Mouse (Mus musculus) olfactory bulb, adult 2 months (tissue): ENCODE data around the gene Gosr1. TPM values are rescaled to one million over a fixed set of nuclear protein-coding genes. Genes with fewer than 3 reads are reported as not detected.

ENCODE experiments used
- H3K27ac ChIP-seq: fragments of 200-500 bp; 2 replicates; pipeline ENCODE4 v1.5.1; 2012; ENCODE audit warnings: low read depth, low read length; ENCODE audit not compliant: insufficient read depth
- H3K4me1 ChIP-seq: fragments of 200-500 bp; 2 replicates; pipeline ENCODE4 v1.6.1; 2012; ENCODE audit warnings: low read length; ENCODE audit not compliant: control insufficient read depth, insufficient read depth
- H3K4me3 ChIP-seq: fragments of 200-500 bp; 2 replicates; pipeline ENCODE4 v1.5.1; 2012; ENCODE audit warnings: mild to moderate bottlenecking, low read depth, low read length, moderate library complexity; ENCODE audit not compliant: insufficient read depth
- CTCF ChIP-seq: fragments of 200-500 bp; IDR thresholded peaks from 2 replicates; pipeline ENCODE4 v1.5.1; 2012; ENCODE audit warnings: low read depth, mild to moderate bottlenecking, low read length, moderate library complexity; ENCODE audit not compliant: insufficient read depth
- POLR2A ChIP-seq: fragments of 200-500 bp; IDR thresholded peaks from 2 replicates; pipeline ENCODE4 v1.6.1; 2012; ENCODE audit warnings: mild to moderate bottlenecking, low read depth, low read length, moderate library complexity; ENCODE audit not compliant: insufficient read depth
- WGBS: fragments of 180-500 bp; shearing (Covaris S2); methylation state at CpG from one replicate; pipeline ENCODE4 v1.1.7; 2018; 5-methylcytosine and 5-hydroxymethylcytosine counted together
- polyA plus RNA-seq: library from polyadenylated mRNA; stranded (reverse); fragments of >200 nt; gene quantifications from 2 replicates; pipeline ENCODE4 v1.2.4, GENCODE M21; 2012; ENCODE audit warnings: low replicate concordance; ENCODE audit not compliant: missing spikeins, insufficient read depth, insufficient read length

Gosr1 gene
- polyA plus RNA-seq, 1 experiment: not detected

DNA sequence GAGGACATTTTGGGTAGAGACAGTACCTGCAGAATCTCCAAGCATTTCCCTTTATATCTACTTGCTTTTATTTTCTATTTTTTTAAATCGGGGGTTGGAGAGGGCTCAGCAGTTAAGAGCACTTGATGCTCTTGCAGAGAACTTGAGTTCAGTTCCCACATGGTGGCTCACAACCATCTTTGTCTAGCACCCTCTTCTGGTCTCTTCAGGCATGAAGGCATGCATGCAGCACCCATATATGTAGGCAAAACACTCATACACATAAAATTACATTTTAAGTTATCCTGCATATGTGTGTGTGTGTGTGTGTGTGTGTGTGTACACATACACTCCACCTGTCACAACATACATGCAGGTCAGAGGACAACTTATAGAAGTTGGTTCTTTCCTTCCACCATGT lies 17.5 kb downstream of the Gosr1 start:
- H3K4me1 ChIP-seq: no peaks in the 10 kb centered on the region
- no peak for TF ChIP-seq POLR2A
- no peak for TF ChIP-seq CTCF
- no peak overlapping the region for H3K4me3 ChIP-seq
- WGBS: 100% methylated on average over 1 of the region's 1 CpGs
- H3K27ac ChIP-seq: no peak overlapping the region

DNA sequence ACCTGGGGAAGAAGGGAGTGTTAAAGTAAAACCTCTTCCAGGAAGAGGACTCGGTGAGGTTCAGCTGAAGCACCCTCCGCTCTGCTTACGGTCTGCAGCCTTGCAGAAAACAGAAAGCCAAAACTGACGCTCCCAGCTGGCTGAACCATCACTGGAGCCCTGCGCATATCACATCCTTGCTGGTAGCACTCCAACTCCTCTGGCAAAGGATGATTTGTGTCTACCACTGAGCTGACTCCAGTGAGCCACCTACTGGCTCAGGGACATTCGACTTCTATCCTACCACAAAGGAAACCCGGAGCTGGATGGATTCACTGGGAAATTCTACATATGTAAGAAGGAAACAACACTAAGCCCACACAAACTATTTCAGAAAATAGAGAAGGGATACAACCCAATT lies 18.8 kb downstream of the Gosr1 start:
- Histone ChIP-seq H3K4me3 (no peak overlapping the region), H3K4me1 (no peaks in the 10 kb centered on the region), H3K27ac (no peak overlapping the region)
- no peak for TF ChIP-seq CTCF
- 32% methylated on average over 7 of the region's 7 CpGs for WGBS

DNA sequence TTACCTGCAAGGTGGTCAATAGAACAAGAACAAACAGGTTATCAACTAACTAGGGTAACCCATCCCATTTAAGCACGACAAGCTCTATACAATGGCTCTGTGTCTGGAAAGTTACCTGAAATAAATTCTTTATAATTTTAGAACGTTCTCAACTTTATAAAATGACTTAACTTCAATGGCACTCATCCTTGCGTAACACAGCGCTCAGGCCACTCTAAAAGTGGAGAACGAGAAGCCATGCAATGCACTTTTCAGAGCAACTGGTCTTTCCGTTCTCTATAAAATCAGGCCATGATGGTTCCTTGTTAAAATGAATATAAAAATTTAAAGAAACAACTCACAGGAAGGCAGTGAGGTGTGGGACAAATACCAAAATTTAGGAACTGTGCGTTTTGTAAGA lies 20.9 kb downstream of the Gosr1 start:
- no peaks in the 10 kb centered on the region for H3K4me1 ChIP-seq
- WGBS: 95% methylated on average over 7 of the region's 7 CpGs
- H3K4me3 ChIP-seq: no peak overlapping the region
- no peak for TF ChIP-seq CTCF
- TF ChIP-seq POLR2A: no peak
- H3K27ac ChIP-seq: no peak overlapping the region

DNA sequence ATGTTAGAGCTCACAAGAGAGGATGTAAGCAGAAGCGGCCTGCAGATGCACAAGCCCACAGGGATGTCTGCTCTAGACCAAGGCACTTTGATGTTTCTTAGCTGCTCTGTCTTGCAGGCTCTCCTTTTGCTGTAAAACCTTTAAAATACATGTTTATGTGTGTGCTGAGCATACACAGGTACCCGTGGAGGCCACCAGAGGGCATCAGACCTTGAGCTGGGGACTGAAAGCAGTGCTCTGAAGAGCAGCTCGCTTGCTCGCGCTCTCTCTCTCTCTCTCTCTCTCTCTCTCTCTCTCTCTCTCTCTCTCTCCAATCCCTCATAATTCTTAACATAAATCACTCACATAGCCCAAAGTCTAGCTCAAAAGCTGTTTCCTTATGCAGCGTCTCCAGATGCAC lies 24.3 kb downstream of the Gosr1 start:
- H3K27ac ChIP-seq: no peak overlapping the region
- H3K4me1 ChIP-seq: peaks cover 5% of the 10 kb centered on the region; the same call in 1 of the 2 replicates
- no peak overlapping the region for H3K4me3 ChIP-seq
- TF ChIP-seq CTCF (no peak), POLR2A (no peak)
- WGBS: 73% methylated on average over 6 of the region's 6 CpGs

DNA sequence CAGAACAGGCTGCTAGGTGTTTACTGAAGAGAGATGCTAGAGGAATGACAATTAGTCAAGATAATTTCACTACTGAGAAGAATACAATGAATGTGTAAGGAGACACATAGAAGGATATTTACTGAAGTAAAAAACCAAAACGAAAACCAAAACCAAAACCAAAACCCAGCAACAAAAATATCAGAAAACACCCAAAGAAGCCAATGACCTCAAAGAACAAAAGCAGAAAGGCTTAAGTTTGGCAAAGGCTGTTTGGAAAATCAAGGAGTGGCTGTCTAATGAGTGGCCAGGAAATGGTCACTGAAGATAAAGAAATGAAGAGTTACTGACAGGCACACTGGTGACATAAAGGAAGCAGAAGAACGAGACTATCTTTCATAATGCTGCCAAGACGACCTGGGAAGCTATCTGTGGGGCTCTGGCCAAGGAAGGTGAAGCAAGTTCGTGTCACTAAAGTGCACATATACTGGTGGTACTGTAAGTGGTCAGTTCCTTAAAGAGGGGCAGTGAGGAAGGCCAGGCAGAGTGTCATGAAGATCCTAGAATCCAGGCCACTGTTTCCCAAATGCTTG lies 27.5 kb downstream of the Gosr1 start:
- Histone ChIP-seq H3K4me1 (peaks cover 7% of the 10 kb centered on the region; the same call in 1 of the 2 replicates), H3K27ac (no peak overlapping the region), H3K4me3 (no peak overlapping the region)
- no peak for TF ChIP-seq POLR2A
- TF ChIP-seq CTCF: no peak
- 75% methylated on average over 4 of the region's 4 CpGs for WGBS

DNA sequence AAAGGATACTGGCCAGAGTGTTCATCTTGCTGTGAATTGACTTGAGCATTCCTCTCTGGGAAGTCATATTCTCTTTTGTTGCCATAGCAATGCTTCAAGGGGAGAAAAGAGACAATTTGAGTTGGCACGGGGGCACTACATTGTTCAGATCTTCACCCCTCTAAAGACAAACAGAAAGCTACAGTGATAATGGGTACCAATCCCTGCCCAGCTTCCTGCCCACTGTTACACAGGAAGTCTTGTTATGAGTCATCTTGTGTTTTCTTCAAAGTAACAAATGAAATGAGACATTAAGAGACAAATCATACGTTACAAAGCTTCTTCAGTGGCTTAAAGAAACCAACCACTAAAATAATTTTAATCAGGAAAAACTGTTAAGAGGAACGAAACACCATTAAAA lies 28.8 kb downstream of the Gosr1 start:
- no peak overlapping the region for H3K4me3 ChIP-seq
- peak overlapping the region; percentile 88; the same call in 1 of the 2 replicates for H3K27ac ChIP-seq
- WGBS: 29% methylated on average over 3 of the region's 3 CpGs
- TF ChIP-seq CTCF (no peak), POLR2A (no peak)
- peaks cover 7% of the 10 kb centered on the region; the same call in 1 of the 2 replicates for H3K4me1 ChIP-seq

DNA sequence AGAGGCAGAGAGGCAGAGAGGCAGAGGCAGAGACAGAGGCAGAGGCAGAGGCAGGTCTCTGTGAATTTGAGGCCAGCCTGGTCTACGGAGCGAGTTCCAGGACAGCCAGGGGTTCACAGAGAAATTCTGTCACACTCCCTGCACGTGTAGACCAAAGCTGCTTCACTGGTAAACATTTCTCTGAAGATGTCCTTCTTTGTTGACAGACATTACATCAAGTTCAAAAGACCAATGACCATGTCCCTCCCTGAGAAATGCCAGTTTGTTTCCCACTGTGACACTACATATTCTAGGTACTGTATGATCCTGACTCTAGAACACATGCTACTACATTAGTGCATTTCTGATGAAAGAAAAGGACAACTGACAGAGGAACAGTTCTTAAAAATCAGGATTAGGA lies 32.7 kb downstream of the Gosr1 start:
- Histone ChIP-seq H3K4me1 (peaks cover 7% of the 10 kb centered on the region; the same call in 1 of the 2 replicates), H3K4me3 (no peak overlapping the region), H3K27ac (no peak overlapping the region)
- TF ChIP-seq CTCF (no peak), POLR2A (no peak)
- 83% methylated on average over 3 of the region's 3 CpGs for WGBS

DNA sequence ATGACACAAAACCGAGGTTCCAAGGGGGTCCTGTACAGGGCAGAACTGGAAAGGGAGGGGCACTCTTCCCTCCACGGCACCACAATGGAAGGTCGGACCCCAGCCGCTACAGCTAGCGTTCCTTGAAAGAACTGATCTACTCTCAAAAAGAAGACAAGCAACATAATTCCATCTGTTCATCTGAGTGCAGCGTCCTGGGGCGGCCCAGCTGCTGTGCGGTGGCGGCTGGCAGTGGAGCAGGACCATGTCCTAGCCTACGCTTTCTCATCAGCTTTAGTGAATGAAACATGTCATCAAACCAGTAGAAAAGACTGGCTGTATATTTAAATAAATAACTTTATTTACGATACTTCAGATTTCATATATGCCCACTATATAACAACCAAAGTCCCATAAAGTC lies 35.3 kb downstream of the Gosr1 start:
- Histone ChIP-seq H3K4me1 (no peaks in the 10 kb centered on the region), H3K27ac (no peak overlapping the region), H3K4me3 (no peak overlapping the region)
- 82% methylated on average over 11 of the region's 11 CpGs for WGBS
- TF ChIP-seq CTCF (no peak), POLR2A (no peak)

DNA sequence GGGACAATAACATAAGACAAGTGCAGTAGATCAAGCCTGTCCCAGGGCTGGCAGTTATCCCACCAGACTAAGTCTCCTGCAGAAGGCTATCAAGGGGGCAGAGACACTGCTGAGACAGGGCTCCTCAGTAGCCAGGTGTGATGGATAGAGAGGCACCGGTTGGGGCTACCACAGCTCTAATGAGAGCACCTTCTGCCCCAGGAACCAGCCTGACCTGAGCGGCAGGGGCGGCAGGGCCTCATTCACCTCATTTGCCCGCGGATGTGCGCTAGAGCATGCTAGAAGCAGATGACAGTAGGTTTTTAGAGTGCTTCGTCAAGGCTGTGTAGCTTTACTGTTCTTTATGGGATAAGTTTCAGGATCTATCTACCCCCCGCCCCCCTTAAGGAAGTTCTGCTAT lies 39.5 kb downstream of the Gosr1 start:
- no peaks in the 10 kb centered on the region for H3K4me1 ChIP-seq
- WGBS: 84% methylated on average over 8 of the region's 8 CpGs

DNA sequence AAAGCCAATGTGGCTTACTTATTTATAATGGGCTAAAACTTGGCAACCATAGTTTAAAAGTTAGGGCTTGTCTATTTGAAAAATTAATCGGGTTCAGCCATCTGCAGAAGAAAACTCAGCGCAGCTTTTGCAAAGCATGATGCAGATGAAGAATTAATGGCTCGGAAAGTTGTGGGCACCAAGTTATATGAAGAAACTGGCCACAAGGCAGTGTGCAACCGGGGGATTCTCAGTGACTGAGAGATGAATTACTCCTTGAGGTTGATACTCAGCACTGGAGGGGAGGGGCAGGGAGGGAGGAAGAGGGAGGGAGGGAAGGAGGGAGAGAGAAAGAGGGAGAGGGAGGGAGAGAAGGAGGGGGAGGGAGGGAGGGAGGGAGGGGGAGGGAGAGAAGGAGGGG lies 46.4 kb downstream of the Gosr1 start:
- no peak overlapping the region for H3K27ac ChIP-seq
- 53% methylated on average over 4 of the region's 4 CpGs for WGBS
- 0 out of 2 replicates have a peak, but pooled peaks cover 5% of the 10 kb centered on the region for H3K4me1 ChIP-seq
- no peak overlapping the region for H3K4me3 ChIP-seq
- TF ChIP-seq POLR2A (no peak), CTCF (no peak)

More for the DNA sequence above, 39.5 kb downstream of the Gosr1 start:
- no peak for TF ChIP-seq POLR2A
- no peak for TF ChIP-seq CTCF
- Histone ChIP-seq H3K4me3 (no peak overlapping the region), H3K27ac (no peak overlapping the region)
